Mouse (Mus musculus) heart, embryonic 11.5 days (tissue): ENCODE measurements around the gene Fzd5. TPM values are rescaled to one million over a fixed set of nuclear protein-coding genes. Genes with fewer than 3 reads are reported as not detected.

ENCODE experiments used
- ATAC-seq: fragments of 200-750 bp; cut with Nextera tagmentation; replicated peaks from 2 replicates; pipeline ENCODE4 v1.8.0; 2017; ENCODE audit warnings: moderate library complexity; ENCODE audit not compliant: insufficient number of reproducible peaks, low FRiP score, low TSS enrichment
- H3K27ac ChIP-seq: fragments of 300-500 bp; sonication (generic); 2 replicates; pipeline ENCODE4 v1.5.1; 2014; ENCODE audit warnings: mild to moderate bottlenecking, low read depth, low read length
- H3K27me3 ChIP-seq: fragments of 300-500 bp; sonication (generic); 2 replicates; pipeline ENCODE4 v1.6.1; 2014; ENCODE audit warnings: mild to moderate bottlenecking, low read length, mixed read lengths; ENCODE audit not compliant: control insufficient read depth, insufficient read depth
- H3K36me3 ChIP-seq: fragments of 300-500 bp; sonication (generic); 2 replicates; pipeline ENCODE4 v1.6.1; 2014; ENCODE audit warnings: mild to moderate bottlenecking, low read length, moderate library complexity, mixed read lengths; ENCODE audit not compliant: control insufficient read depth, insufficient read depth
- H3K4me1 ChIP-seq: fragments of 300-500 bp; sonication (generic); 2 replicates; pipeline ENCODE4 v1.6.1; 2014; ENCODE audit warnings: low read length; ENCODE audit not compliant: control insufficient read depth, insufficient read depth
- H3K4me2 ChIP-seq: fragments of 300-500 bp; sonication (generic); 2 replicates; pipeline ENCODE4 v1.6.1; 2014; ENCODE audit warnings: mild to moderate bottlenecking, moderate library complexity
- H3K4me3 ChIP-seq: fragments of 300-500 bp; sonication (generic); 2 replicates; pipeline ENCODE4 v1.5.1; 2014; ENCODE audit warnings: low read depth, low read length
- H3K9ac ChIP-seq: fragments of 300-500 bp; sonication (generic); 2 replicates; pipeline ENCODE4 v1.6.1; 2014; ENCODE audit warnings: mild to moderate bottlenecking, low read depth, low read length, moderate library complexity
- H3K9me3 ChIP-seq: fragments of 300-500 bp; sonication (generic); replicated peaks from 2 replicates; pipeline ENCODE4 v1.6.1; 2016; ENCODE audit warnings: low read length; ENCODE audit not compliant: control insufficient read depth
- WGBS: fragments of 180-500 bp; shearing (Covaris S2); extraction: QIAGEN DNeasy Blood & Tissue Kit; methylation state at CpG from one replicate; pipeline ENCODE4 v1.1.7; 2014; ENCODE audit not compliant: insufficient replicate concordance; 5-methylcytosine and 5-hydroxymethylcytosine counted together
- polyA plus RNA-seq: library from polyadenylated mRNA; unstranded; fragments of >200 nt; fragmentation: Nextera tagmentation; extraction: Ambion mirVana; gene quantifications from 2 replicates; pipeline ENCODE4 v1.2.1, GENCODE M21; 2014

Fzd5 gene
- polyA plus RNA-seq, 1 experiment from 2014 or later: 2.2 TPM

- ATAC-seq: no peak
- H3K27ac ChIP-seq: no peak overlapping the region
- 84% methylated on average over 4 of the region's 4 CpGs for WGBS
These were observed 7.5 kb downstream of the Fzd5 start for GRCm38 (mm10) chr1:64730046-64730445.

GRCm38 (mm10) chr1:64721034-64721587, 16.4 kb downstream of the Fzd5 start:
- H3K9me3 ChIP-seq: no peaks in the 10 kb centered on the region
- ATAC-seq: no peak
- peaks cover 3% of the 10 kb centered on the region; the same call in 1 of the 2 replicates for H3K36me3 ChIP-seq
- H3K4me2 ChIP-seq: no peak overlapping the region
- WGBS: 75% methylated on average over 10 of the region's 10 CpGs
- H3K9ac ChIP-seq: no peak overlapping the region
- H3K27me3 ChIP-seq: no peaks in the 10 kb centered on the region
- H3K4me3 ChIP-seq: no peak overlapping the region
- no peaks in the 10 kb centered on the region; the same call in 1 of the 2 replicates for H3K4me1 ChIP-seq
- H3K27ac ChIP-seq: no peak overlapping the region

More at GRCm38 (mm10) chr1:64730046-64730445, 7.5 kb downstream of the Fzd5 start:
- Histone ChIP-seq H3K4me1 (peaks cover 14% of the 10 kb centered on the region), H3K9ac (no peak overlapping the region), H3K4me3 (no peak overlapping the region), H3K27me3 (peaks cover 6% of the 10 kb centered on the region), H3K36me3 (no peaks in the 10 kb centered on the region), H3K9me3 (no peaks in the 10 kb centered on the region), H3K4me2 (no peak overlapping the region)

- Histone ChIP-seq H3K9me3 (no peaks in the 10 kb centered on the region), H3K4me1 (peaks cover 5% of the 10 kb centered on the region; the same call in 1 of the 2 replicates), H3K36me3 (no peaks in the 10 kb centered on the region), H3K9ac (no peak overlapping the region), H3K27ac (no peak overlapping the region), H3K4me3 (no peak overlapping the region), H3K4me2 (no peak overlapping the region), H3K27me3 (no peaks in the 10 kb centered on the region)
- no peak for ATAC-seq
These were observed 20.0 kb downstream of the Fzd5 start for GRCm38 (mm10) chr1:64717504-64717903.

GRCm38 (mm10) chr1:64716589-64717304, 20.8 kb downstream of the Fzd5 start:
- ATAC-seq: no peak
- Histone ChIP-seq H3K4me2 (no peak overlapping the region), H3K4me1 (peaks cover 5% of the 10 kb centered on the region; the same call in 1 of the 2 replicates), H3K27ac (no peak overlapping the region), H3K4me3 (no peak overlapping the region), H3K36me3 (no peaks in the 10 kb centered on the region), H3K9me3 (no peaks in the 10 kb centered on the region), H3K9ac (no peak overlapping the region), H3K27me3 (no peaks in the 10 kb centered on the region)
- 75% methylated on average over 7 of the region's 7 CpGs for WGBS

GRCm38 (mm10) chr1:64715458-64715857, 22.1 kb downstream of the Fzd5 start:
- no peaks in the 10 kb centered on the region for H3K9me3 ChIP-seq
- no peak overlapping the region for H3K4me3 ChIP-seq
- no peaks in the 10 kb centered on the region for H3K36me3 ChIP-seq
- H3K9ac ChIP-seq: no peak overlapping the region
- no peaks in the 10 kb centered on the region for H3K27me3 ChIP-seq
- 54% methylated on average over 2 of the region's 2 CpGs for WGBS
- no peak overlapping the region for H3K4me2 ChIP-seq
- ATAC-seq: no peak; the same call in 1 of the 2 replicates
- H3K27ac ChIP-seq: no peak overlapping the region
- H3K4me1 ChIP-seq: peaks cover 5% of the 10 kb centered on the region; the same call in 1 of the 2 replicates

- 85% methylated on average over 14 of the region's 14 CpGs for WGBS
- no peak overlapping the region for H3K27ac ChIP-seq
- no peaks in the 10 kb centered on the region for H3K36me3 ChIP-seq
- H3K4me2 ChIP-seq: no peak overlapping the region
- no peak overlapping the region for H3K9ac ChIP-seq
- no peak for ATAC-seq
- peaks cover 5% of the 10 kb centered on the region; the same call in 1 of the 2 replicates for H3K4me1 ChIP-seq
- no peak overlapping the region for H3K4me3 ChIP-seq
- no peaks in the 10 kb centered on the region for H3K27me3 ChIP-seq
- H3K9me3 ChIP-seq: no peaks in the 10 kb centered on the region
These were observed 25.4 kb downstream of the Fzd5 start for GRCm38 (mm10) chr1:64712006-64712760.

- no peak overlapping the region for H3K27ac ChIP-seq
- no peak for ATAC-seq
- H3K4me2 ChIP-seq: no peak overlapping the region
- H3K9me3 ChIP-seq: no peaks in the 10 kb centered on the region
- H3K4me3 ChIP-seq: no peak overlapping the region
- H3K27me3 ChIP-seq: no peaks in the 10 kb centered on the region
- no peaks in the 10 kb centered on the region; the same call in 1 of the 2 replicates for H3K4me1 ChIP-seq
- H3K9ac ChIP-seq: no peak overlapping the region
- 24% methylated on average over 2 of the region's 2 CpGs for WGBS
- H3K36me3 ChIP-seq: 0 out of 2 replicates have a peak, but pooled peaks cover 2% of the 10 kb centered on the region
These were observed 27.7 kb downstream of the Fzd5 start for GRCm38 (mm10) chr1:64709891-64710290.

- 91% methylated on average over 2 of the region's 2 CpGs for WGBS
- Histone ChIP-seq H3K4me1 (no peaks in the 10 kb centered on the region), H3K4me3 (no peak overlapping the region), H3K4me2 (no peak overlapping the region), H3K27ac (no peak overlapping the region), H3K9me3 (no peaks in the 10 kb centered on the region), H3K27me3 (no peaks in the 10 kb centered on the region), H3K9ac (no peak overlapping the region), H3K36me3 (peaks cover 7% of the 10 kb centered on the region; the same call in 1 of the 2 replicates)
- no peak for ATAC-seq
These were observed 30.9 kb downstream of the Fzd5 start for GRCm38 (mm10) chr1:64706610-64707009.
